Mouse (Mus musculus) kidney, embryonic 15.5 days (tissue): ENCODE data around the gene Ralgps1. TPM values are rescaled to one million over a fixed set of nuclear protein-coding genes. Genes with fewer than 3 reads are reported as not detected.

Source experiments
- ATAC-seq: fragments of 200-750 bp; cut with Nextera tagmentation; replicated peaks from 2 replicates; pipeline ENCODE4 v1.8.0; 2017; ENCODE audit warnings: moderate TSS enrichment; ENCODE audit not compliant: low FRiP score
- H3K27ac ChIP-seq: fragments of 300-500 bp; sonication (generic); 2 replicates; pipeline ENCODE4 v1.5.1; 2015; ENCODE audit warnings: mild to moderate bottlenecking, inconsistent platforms
- H3K27me3 ChIP-seq: fragments of 300-500 bp; sonication (generic); 2 replicates; pipeline ENCODE4 v1.6.1; 2015; ENCODE audit warnings: inconsistent platforms
- H3K36me3 ChIP-seq: fragments of 300-500 bp; sonication (generic); 2 replicates; pipeline ENCODE4 v1.6.1; 2015; ENCODE audit warnings: inconsistent platforms
- H3K4me1 ChIP-seq: fragments of 300-500 bp; sonication (generic); 2 replicates; pipeline ENCODE4 v1.6.1; 2015; ENCODE audit warnings: inconsistent platforms
- H3K4me2 ChIP-seq: fragments of 300-500 bp; sonication (generic); 2 replicates; pipeline ENCODE4 v1.6.1; 2015; ENCODE audit warnings: moderate library complexity, mild to moderate bottlenecking, inconsistent platforms
- H3K4me3 ChIP-seq: fragments of 300-500 bp; sonication (generic); replicated peaks from 2 replicates; pipeline ENCODE4 v1.5.1; 2015; ENCODE audit warnings: mild to moderate bottlenecking, inconsistent platforms
- H3K9ac ChIP-seq: fragments of 300-500 bp; sonication (generic); 2 replicates; pipeline ENCODE4 v1.6.1; 2015; ENCODE audit warnings: mild to moderate bottlenecking, inconsistent platforms
- H3K9me3 ChIP-seq: fragments of 300-500 bp; sonication (generic); replicated peaks from 2 replicates; pipeline ENCODE4 v1.6.1; 2016; ENCODE audit warnings: inconsistent platforms
- WGBS: fragments of 180-500 bp; shearing (Covaris S2); methylation state at CpG from one replicate; pipeline ENCODE4 v1.1.7; 2015; ENCODE audit warnings: mixed read lengths; 5-methylcytosine and 5-hydroxymethylcytosine counted together
- polyA plus RNA-seq: library from polyadenylated mRNA; unstranded; fragments of >200 nt; fragmentation: Nextera tagmentation; extraction: Ambion mirVana; gene quantifications from 2 replicates; pipeline ENCODE4 v1.2.1, GENCODE M21; 2015

Ralgps1 gene
- polyA plus RNA-seq, 1 experiment from 2014 or later, result 5.5 TPM

DNA sequence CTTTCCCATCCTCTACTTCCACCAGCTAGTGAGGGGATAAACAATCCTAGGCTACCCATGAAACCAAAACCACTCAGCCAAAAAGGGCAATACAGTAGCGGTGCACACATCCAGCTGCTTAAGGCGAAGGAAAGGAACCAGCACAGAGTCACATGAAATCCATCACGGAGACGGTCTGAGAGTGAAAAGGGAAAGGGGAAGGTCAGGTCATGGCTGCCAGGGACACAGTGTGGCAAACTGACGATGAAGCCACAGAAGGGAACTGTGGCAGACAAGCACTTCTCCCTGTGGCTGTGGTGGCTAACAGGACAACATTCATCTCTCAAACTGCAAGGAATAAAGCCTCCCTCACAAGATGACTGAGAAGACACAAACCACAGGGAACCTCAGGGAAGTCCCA lies 76.2 kb downstream of the Ralgps1 start:
- H3K4me3 ChIP-seq, result no peak overlapping the region
- H3K9ac ChIP-seq, result no peak overlapping the region
- 80% methylated on average over 5 of the region's 5 CpGs for WGBS
- peaks cover 7% of the 10 kb centered on the region; the same call in 1 of the 2 replicates for H3K4me1 ChIP-seq
- no peaks in the 10 kb centered on the region for H3K27me3 ChIP-seq
- no peaks in the 10 kb centered on the region for H3K36me3 ChIP-seq
- no peaks in the 10 kb centered on the region for H3K9me3 ChIP-seq
- H3K27ac ChIP-seq, result no peak overlapping the region
- H3K4me2 ChIP-seq, result no peak overlapping the region
- no peak for ATAC-seq

DNA sequence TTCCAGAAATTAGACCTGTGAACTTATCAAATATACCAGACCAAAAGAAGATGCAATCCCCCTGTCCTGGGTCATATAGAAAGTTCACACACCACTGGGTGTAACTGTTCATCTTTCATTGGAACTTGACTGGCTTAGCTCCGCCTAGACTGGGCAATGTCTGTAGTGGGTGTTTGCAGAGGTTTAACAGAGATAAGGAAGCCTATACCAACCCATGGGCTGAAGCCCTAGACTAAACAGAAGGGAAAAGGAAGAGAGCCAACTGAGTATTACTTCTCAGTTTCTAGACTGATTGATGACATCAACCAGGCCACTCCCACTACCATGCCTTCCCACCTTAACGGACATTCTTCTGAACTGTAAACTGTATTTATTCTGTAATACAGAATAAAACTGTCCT lies 79.2 kb downstream of the Ralgps1 start:
- no peak for ATAC-seq
- H3K4me2 ChIP-seq, result no peak overlapping the region
- H3K27ac ChIP-seq, result no peak overlapping the region
- WGBS, result 81% methylated on average over 2 of the region's 2 CpGs
- no peak overlapping the region for H3K9ac ChIP-seq
- H3K9me3 ChIP-seq, result 0 out of 2 replicates have a peak, but pooled peaks cover 2% of the 10 kb centered on the region
- H3K27me3 ChIP-seq, result no peaks in the 10 kb centered on the region
- no peak overlapping the region for H3K4me3 ChIP-seq
- 0 out of 2 replicates have a peak, but pooled peaks cover 2% of the 10 kb centered on the region for H3K36me3 ChIP-seq
- no peaks in the 10 kb centered on the region for H3K4me1 ChIP-seq

DNA sequence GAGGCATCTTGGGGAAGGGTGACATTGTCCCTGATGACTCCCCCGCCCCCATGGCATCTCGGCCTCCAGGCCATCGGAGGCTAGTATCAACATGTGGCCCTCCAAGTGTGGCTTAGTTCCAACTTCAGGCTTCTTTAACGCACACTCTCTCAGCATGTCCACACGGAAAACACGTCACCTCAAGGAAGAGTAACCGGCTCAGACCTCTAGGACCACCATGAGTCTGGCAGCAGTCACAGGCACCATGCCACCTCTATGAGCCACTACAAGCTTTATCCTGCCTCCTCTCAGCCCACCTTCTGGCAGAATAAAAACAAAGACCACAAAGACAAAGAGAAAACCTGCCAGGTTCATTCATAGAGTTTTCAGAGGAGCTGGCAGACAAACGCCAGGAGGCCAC lies 80.8 kb downstream of the Ralgps1 start:
- H3K9ac ChIP-seq, result no peak overlapping the region
- 89% methylated on average over 8 of the region's 8 CpGs for WGBS
- H3K4me1 ChIP-seq, result no peaks in the 10 kb centered on the region
- no peak overlapping the region for H3K4me3 ChIP-seq
- no peak for ATAC-seq
- 0 out of 2 replicates have a peak, but pooled peaks cover 2% of the 10 kb centered on the region for H3K9me3 ChIP-seq
- no peak overlapping the region for H3K27ac ChIP-seq
- H3K4me2 ChIP-seq, result no peak overlapping the region
- H3K36me3 ChIP-seq, result 0 out of 2 replicates have a peak, but pooled peaks cover 2% of the 10 kb centered on the region
- no peaks in the 10 kb centered on the region for H3K27me3 ChIP-seq

GRCm38 (mm10) chr2:33288837-33289236 lies 82.4 kb downstream of the Ralgps1 start:
- Histone ChIP-seq H3K27me3 (no peaks in the 10 kb centered on the region), H3K9ac (no peak overlapping the region), H3K36me3 (0 out of 2 replicates have a peak, but pooled peaks cover 2% of the 10 kb centered on the region), H3K4me3 (no peak overlapping the region), H3K9me3 (0 out of 2 replicates have a peak, but pooled peaks cover 2% of the 10 kb centered on the region), H3K4me2 (no peak overlapping the region), H3K4me1 (no peaks in the 10 kb centered on the region), H3K27ac (no peak overlapping the region)
- WGBS, result 90% methylated on average over 5 of the region's 5 CpGs
- no peak for ATAC-seq

GRCm38 (mm10) chr2:33283674-33284073 lies 87.6 kb downstream of the Ralgps1 start:
- Histone ChIP-seq H3K27me3 (no peaks in the 10 kb centered on the region), H3K36me3 (0 out of 2 replicates have a peak, but pooled peaks cover 2% of the 10 kb centered on the region), H3K4me3 (no peak overlapping the region), H3K27ac (no peak overlapping the region), H3K9me3 (0 out of 2 replicates have a peak, but pooled peaks cover 2% of the 10 kb centered on the region), H3K4me1 (0 out of 2 replicates have a peak, but pooled peaks cover 5% of the 10 kb centered on the region), H3K9ac (no peak overlapping the region), H3K4me2 (no peak overlapping the region)
- 75% methylated on average over 2 of the region's 2 CpGs for WGBS
- ATAC-seq, result no peak

GRCm38 (mm10) chr2:33282877-33283276 lies 88.4 kb downstream of the Ralgps1 start:
- no peak for ATAC-seq
- WGBS, result 59% methylated on average over 4 of the region's 4 CpGs
- peak overlapping the region; percentile 29; the same call in 1 of the 2 replicates for H3K27ac ChIP-seq

DNA sequence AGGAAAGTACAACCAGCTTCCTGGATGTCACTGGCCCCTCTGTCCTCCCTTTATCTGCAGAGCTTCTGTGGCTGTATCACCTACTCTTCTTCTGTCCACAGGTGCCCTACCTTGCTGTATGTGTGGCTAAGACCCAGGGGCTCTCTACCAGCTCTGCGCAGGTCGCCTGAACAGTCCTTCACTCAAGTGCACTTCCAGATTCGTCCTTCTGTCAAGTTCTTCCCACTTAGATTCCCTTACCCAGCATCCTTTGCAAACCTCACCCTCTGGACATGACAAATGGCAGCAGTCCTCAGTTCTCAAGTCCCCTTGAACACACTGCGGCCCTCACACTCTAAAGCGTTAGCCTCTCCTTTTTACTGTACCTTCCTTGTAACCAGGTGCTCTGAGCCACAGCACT lies 89.5 kb downstream of the Ralgps1 start:
- ATAC-seq, result no peak
- 85% methylated on average over 5 of the region's 5 CpGs for WGBS

More at GRCm38 (mm10) chr2:33282877-33283276, 88.4 kb downstream of the Ralgps1 start:
- no peaks in the 10 kb centered on the region for H3K27me3 ChIP-seq
- H3K36me3 ChIP-seq, result 0 out of 2 replicates have a peak, but pooled peaks cover 2% of the 10 kb centered on the region
- 0 out of 2 replicates have a peak, but pooled peaks cover 5% of the 10 kb centered on the region for H3K4me1 ChIP-seq
- H3K9me3 ChIP-seq, result 0 out of 2 replicates have a peak, but pooled peaks cover under 1% of the 10 kb centered on the region
- no peak overlapping the region for H3K9ac ChIP-seq
- H3K4me2 ChIP-seq, result no peak overlapping the region
- H3K4me3 ChIP-seq, result no peak overlapping the region

DNA sequence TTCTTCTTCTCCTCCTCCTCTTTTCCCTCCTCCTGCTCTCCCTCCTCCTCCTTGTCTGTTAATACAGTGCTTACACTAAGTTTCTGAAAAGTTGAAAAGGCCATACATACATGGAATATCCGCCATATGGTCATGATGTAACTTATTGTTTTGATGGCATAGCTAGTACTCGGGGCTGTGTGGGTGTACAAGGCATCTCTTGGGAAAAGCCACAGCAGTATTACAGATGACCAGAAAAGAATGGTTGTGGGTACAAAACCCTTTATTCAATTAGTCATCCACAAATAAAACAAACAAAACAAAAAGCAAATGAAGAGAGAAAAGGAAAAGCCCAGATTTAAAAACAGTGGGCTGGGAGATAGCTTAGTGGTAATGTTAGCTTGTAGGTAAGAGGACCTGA lies 90.8 kb downstream of the Ralgps1 start:
- Histone ChIP-seq H3K4me3 (no peak overlapping the region), H3K27me3 (no peaks in the 10 kb centered on the region), H3K27ac (no peak overlapping the region), H3K9ac (no peak overlapping the region), H3K4me1 (0 out of 2 replicates have a peak, but pooled peaks cover 5% of the 10 kb centered on the region), H3K36me3 (no peaks in the 10 kb centered on the region), H3K9me3 (no peaks in the 10 kb centered on the region), H3K4me2 (no peak overlapping the region)
- 71% methylated on average over 2 of the region's 2 CpGs for WGBS
- ATAC-seq, result no peak

More for the DNA sequence above, 89.5 kb downstream of the Ralgps1 start:
- 0 out of 2 replicates have a peak, but pooled peaks cover 5% of the 10 kb centered on the region for H3K4me1 ChIP-seq
- H3K4me3 ChIP-seq, result no peak overlapping the region
- no peak overlapping the region for H3K27ac ChIP-seq
- no peak overlapping the region for H3K9ac ChIP-seq
- no peaks in the 10 kb centered on the region for H3K36me3 ChIP-seq
- H3K27me3 ChIP-seq, result no peaks in the 10 kb centered on the region
- no peak overlapping the region for H3K4me2 ChIP-seq
- H3K9me3 ChIP-seq, result no peaks in the 10 kb centered on the region

GRCm38 (mm10) chr2:33279758-33280157 lies 91.5 kb downstream of the Ralgps1 start:
- Histone ChIP-seq H3K9ac (no peak overlapping the region), H3K4me2 (no peak overlapping the region), H3K9me3 (no peaks in the 10 kb centered on the region), H3K4me1 (0 out of 2 replicates have a peak, but pooled peaks cover 5% of the 10 kb centered on the region), H3K4me3 (no peak overlapping the region), H3K27me3 (no peaks in the 10 kb centered on the region), H3K36me3 (no peaks in the 10 kb centered on the region), H3K27ac (no peak overlapping the region)
- 81% methylated on average over 10 of the region's 10 CpGs for WGBS
- no peak for ATAC-seq

GRCm38 (mm10) chr2:33274719-33275490 lies 96.4 kb downstream of the Ralgps1 start:
- Histone ChIP-seq H3K36me3 (no peaks in the 10 kb centered on the region), H3K9me3 (no peaks in the 10 kb centered on the region), H3K9ac (no peak overlapping the region), H3K4me1 (0 out of 2 replicates have a peak, but pooled peaks cover 10% of the 10 kb centered on the region), H3K4me2 (no peak overlapping the region), H3K27me3 (no peaks in the 10 kb centered on the region), H3K4me3 (no peak overlapping the region), H3K27ac (no peak overlapping the region)
- no peak for ATAC-seq
- WGBS, result 85% methylated on average over 12 of the region's 12 CpGs

- Histone ChIP-seq H3K9ac (no peak overlapping the region), H3K36me3 (no peaks in the 10 kb centered on the region), H3K4me2 (no peak overlapping the region), H3K27me3 (no peaks in the 10 kb centered on the region), H3K4me1 (0 out of 2 replicates have a peak, but pooled peaks cover 16% of the 10 kb centered on the region), H3K4me3 (no peak overlapping the region), H3K27ac (no peak overlapping the region), H3K9me3 (no peaks in the 10 kb centered on the region)
- 70% methylated on average over 4 of the region's 4 CpGs for WGBS
- no peak for ATAC-seq
Measured at GRCm38 (mm10) chr2:33272665-33273439, 98.4 kb downstream of the Ralgps1 start.

GRCm38 (mm10) chr2:33271511-33271910 lies 99.8 kb downstream of the Ralgps1 start:
- Histone ChIP-seq H3K27me3 (no peaks in the 10 kb centered on the region), H3K4me1 (0 out of 2 replicates have a peak, but pooled peaks cover 16% of the 10 kb centered on the region), H3K9me3 (no peaks in the 10 kb centered on the region), H3K36me3 (no peaks in the 10 kb centered on the region), H3K4me2 (no peak overlapping the region), H3K27ac (no peak overlapping the region), H3K4me3 (no peak overlapping the region), H3K9ac (no peak overlapping the region)
- no peak for ATAC-seq
- whole genome bisulfite sequencing, result 85% methylated on average over 1 of the region's 1 CpGs
